Mouse (Mus musculus): ENCODE results near the gene Fam184a.

DNA sequence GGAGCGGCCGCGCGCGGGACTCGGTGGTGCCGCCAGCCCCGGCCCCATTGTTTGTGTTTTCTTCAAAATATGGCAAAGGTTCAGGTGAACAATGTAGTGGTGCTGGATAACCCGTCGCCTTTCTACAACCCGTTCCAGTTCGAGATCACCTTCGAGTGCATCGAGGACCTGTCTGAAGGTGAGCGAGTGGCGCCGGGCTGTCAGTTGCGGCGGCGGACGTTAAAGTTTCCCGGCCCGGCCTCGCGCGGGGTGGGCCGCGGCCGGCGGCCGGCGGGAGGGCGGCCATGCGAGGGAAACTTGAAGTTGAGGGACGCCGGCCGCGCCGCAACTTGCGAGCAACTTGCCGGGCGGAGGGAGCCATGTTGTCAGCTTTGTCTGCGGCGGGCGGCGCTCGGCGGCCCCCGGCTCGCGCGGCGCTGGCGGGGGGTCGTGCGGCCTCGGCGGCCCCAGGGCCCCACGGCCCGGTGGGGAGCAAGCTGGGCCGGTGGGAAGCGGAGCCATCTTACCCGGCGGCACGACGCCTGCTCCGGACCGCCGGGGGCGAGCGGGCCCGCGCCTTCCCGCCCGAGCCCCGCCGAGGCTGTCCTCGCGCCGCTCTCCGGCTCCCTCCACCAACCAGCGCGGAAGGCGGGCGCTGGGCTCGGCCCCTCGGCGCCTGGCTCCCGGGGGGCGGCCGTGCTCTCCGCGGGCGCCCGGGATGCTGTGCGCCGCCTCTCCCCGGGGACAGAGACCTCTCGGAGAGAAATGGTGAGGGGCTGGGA lies 153.6 kb downstream of the Fam184a start:
- TF ChIP-seq POLR2A (IDR thresholded peaks at IDR 0.05; ENCODE audit: borderline replicate concordance, extremely low read depth, insufficient read depth, insufficient read length, poor library complexity, severe bottlenecking) (peak; percentile 41; the same call in 1 of the 2 replicates), CTCF (IDR thresholded peaks at IDR 0.05; ENCODE audit: borderline replicate concordance, extremely low read depth, insufficient read depth, insufficient read length) (no peak)
